Mouse (Mus musculus) gonadal fat pad, adult 2 months (tissue): Measurements from ENCODE around the gene Pdss2. TPM values are rescaled to one million over a fixed set of nuclear protein-coding genes. Genes with fewer than 3 reads are reported as not detected.

Source experiments
- DNase-seq: peaks from one replicate; pipeline ENCODE4 v3.0.0-alpha.2; 2012; ENCODE audit warnings: low read depth
- polyA plus RNA-seq: library from polyadenylated mRNA; depleted of rRNA; stranded (reverse); fragments of >200 nt; gene quantifications from 2 replicates; pipeline ENCODE4 v1.2.3, GENCODE M21; 2012

Pdss2 gene
- polyA plus RNA-seq, 1 experiment: 7.2 TPM

DNA sequence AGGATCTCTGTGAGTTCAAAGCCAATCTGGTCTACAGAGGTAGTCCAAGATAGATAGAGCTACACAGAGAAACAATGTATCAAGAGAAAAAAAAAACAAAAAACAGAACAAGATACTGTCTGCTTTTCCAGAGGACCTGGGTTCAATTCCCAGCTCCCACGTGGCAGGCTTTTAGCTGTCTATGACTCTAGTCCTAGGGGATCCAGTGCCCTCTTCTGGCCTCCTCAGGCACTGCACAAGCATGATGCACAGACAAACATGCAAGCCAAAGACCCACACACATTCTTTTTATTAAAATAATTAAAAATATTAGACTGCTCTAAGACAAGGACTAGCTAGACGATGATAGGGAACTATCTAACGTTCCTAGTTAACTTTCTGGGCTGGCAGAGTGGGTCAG, 214.5 kb downstream of the Pdss2 start:
- no peak for DNase-seq

DNA sequence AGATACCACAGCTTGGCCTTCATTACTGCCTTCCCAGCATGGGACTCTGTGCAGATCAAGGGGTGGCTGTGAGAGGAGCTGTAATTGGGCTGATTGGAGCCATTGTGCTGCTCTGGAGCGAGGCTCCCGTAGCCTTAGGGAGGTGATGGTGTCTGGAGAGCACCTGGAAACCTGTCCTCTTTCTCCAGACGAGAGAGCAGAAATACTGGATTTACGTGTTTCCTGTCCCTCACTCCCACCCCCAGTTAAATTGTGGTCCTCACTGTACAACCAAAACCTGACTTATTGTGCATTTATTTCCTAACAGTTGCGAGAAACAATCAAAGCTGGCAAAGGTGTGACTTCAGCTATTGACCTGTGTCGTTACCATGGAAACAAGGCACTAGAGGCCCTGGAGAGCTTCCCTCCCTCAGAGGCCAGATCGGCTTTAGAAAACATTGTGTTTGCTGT, 218.2 kb downstream of the Pdss2 start:
- no peak for DNase-seq

DNA sequence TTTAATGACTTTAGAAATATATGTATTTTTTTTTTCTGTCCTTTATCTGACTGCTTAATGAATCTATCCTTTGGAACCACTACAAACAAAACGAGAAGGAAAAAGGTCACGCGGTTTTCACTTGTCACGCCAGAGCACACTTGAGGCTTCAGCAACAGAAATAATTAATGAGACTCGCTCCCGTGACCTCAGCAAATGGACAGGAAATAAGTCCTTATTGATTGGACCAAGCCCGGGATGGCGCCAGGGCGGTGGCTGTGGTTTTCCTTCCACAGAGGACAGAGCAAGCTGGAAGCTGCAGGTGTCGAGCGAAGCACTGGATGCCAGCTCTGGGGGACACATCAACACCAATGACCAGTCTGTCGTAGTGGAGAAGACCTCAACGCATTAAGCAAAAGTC, 218.8 kb downstream of the Pdss2 start:
- DNase-seq: no peak

DNA sequence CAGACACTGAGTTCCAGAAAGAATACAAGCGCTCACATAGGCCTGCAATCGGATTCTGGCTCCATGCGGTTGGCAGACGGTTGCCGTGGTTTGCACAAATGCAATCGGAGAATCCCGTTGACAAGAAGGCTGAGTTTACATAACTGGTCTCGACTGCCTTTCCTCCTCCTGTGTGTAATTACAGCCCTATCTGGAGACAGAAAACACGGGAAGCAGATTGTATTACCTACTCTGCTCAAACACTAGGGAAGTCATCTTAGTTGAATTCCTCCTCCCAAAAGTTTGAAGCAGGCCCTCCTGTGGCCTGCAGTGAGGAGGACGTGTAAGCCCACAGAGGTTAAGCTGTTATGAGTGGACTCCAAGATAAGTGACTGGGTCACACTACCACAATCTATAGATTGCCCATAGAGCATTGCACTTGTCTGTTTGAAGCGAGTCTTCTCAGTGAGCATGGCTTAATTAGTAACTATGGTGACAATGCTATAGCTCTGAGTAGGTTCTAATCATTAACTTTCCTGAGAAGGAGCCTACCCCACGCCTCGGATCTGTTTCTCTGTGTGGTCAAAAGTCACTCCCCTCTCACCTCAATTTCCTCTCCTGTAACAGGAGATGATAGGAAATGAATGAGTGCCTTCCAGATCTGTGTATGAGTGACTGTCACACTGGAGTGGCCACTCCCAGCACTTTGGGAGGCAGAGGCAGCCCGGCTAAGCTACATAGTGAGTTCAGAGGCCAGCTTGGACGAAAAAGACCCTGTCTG, 219.9 kb downstream of the Pdss2 start:
- no peak for DNase-seq

DNA sequence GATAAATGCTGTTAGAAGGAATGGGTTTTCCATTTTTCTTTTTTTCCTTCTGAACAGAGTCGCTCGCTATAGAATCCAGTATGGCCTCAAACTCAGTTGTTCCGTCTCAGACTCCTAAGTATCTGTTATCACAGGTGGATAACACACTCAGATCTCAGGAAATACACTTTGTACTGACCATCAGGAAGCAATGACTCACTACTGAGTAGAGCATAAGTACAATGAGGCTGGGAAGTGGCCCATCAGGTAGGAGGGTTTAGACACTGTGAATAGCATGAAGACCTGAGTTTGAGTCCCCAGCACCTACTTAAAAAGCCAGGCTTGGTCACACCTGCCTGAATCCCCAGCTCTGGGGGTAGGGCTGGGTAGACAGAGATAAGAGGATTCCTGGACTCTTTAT, 227.4 kb downstream of the Pdss2 start:
- no peak for DNase-seq

DNA sequence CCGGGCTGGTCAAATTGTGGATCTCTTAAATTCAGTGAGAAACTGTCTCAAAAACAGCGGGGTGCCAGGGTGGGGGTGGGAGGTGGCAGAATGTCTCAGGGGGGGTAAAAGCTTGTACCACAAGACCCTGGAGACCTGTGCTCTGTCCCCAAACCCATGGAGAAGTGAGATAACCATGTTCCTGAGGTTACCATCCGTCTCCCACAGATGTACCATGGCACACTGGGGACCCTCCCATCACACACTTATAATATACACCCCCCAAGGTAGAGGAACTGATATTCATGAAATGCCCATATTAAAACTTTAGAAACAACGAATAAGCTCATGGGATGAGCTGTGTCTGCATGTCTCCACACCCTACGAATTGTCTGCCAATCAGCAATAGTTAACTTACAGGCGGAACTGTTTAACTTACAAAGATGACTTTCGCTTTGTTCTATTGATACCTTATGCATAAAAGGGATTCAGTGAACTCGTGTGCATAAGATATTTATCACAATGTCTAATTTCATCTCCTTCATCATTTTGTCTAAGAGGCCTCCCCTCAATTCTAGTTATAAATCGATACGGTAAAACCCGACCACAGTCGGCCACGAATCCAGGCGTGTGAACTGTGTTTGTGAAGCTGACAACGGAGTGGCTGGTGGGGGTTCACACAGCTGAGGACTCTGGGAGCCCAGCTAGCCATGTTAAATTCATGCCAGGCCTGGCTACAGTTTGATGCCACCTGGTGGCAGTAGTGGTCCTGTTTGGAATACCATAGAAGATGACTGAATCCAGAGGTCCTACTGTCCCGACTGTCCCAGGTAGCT, 230.8 kb downstream of the Pdss2 start:
- no peak for DNase-seq

DNA sequence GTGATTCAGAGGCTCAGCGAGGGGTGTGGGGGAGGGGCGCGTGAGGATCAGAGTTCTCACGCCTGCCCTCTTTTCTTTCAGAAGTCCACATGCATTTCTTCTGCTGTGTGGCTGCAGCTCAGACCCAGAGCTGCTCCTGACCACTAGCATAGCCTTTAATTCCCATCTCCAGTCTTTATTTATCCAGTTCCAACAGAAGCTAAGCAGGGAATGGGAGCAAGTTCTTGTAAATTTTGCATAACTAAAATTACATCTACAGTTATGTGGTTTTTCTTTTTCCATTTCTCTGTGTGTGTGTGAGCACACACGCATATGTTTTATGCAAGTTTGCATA, 231.3 kb downstream of the Pdss2 start:
- no peak for DNase-seq

DNA sequence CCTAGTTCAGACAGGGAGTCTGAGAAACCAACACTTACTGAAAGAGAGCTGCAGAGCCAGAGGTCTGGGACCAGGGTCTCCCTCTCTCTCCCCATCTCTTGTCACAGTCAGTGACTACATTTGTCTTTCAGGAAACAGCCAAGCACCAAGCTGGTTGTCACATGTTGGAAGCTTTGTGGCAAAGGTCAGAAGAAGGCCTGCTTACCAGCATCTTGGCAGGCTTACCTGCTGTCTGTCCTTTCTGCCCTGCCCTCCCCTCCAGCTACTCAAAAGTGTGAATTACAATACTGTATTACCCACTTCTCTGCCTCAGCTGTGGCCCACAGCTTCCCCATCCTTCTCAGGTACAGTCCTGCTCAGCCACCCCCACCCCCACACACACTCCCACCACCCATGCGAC, 232.9 kb downstream of the Pdss2 start:
- DNase-seq: no peak

DNA sequence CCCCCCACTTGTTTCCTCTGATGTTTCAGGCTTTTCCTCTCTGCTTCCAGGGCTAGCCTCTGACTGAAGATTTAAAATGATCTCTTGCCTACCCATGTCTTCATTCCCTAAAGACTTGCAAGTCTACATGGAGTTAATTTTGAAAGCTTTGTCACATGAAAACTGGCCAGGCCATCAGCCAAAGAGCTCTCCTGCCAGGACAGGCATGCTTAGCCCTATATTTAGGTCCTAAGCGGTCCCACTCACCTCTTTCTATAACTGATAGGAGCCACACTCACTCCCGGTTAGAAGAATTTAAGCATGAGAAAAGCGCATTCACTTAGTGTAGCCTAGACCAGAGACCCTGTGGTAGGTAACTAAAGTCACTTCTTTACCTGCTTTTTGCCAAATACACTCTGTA, 233.4 kb downstream of the Pdss2 start:
- no peak for DNase-seq

DNA sequence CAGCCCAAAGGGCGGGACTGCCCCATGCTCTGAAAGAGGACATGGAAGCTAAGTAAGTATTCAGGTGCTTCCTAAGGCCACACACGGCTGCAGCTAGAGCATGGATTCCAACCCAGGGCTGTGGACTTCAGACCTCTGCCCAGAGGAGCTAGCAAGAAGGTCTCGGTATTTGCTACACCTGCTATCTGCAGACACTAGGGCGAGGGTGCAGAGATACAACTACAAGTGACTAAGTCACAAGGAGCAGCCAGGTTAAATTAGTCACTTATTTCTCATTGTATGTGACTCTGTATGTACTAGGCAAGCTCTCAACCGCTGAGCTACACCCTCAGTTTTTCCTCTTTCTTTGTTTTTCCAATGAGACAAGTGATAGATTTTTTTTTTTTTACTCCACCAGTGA, 241.5 kb downstream of the Pdss2 start:
- no peak for DNase-seq

DNA sequence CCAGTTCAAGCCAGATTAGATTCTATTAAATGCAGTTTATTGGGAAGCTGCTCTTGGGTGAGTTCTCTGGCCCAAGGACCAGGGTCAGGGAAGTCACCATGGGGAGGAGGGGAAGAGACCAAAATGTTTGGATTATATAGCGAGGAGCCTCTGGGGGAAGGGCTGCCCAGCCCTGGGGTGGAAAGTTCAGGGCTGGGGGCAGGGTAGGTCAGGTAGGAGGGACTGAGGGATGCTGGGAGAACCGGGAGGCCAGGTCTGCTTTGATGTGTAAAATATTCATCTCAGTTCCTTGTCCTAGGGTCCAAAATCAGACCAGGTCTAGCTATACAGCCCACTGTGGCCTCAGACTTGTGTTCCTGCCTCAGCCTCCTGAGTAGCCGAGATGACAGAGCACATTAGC, 241.9 kb downstream of the Pdss2 start:
- DNase-seq: no peak

DNA sequence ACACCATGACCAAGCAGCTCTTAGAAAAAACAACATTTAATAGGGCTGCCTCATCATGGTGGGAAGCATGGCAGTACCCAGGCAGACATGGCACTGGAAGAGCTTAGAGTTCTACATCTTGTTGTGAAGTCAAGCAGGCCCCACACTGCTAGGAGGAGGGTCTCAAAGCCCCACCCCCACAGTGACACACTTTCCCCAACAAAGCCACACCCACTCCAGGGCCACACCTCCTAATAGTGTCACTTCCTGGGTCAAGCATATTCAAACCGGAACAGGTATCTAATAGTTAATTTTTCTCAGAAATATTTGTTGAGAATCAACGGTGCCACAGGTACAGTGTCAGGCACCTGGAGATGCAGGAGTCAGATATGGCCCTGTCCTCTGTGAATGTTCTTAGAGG, 244.9 kb downstream of the Pdss2 start:
- DNase-seq: no peak

DNA sequence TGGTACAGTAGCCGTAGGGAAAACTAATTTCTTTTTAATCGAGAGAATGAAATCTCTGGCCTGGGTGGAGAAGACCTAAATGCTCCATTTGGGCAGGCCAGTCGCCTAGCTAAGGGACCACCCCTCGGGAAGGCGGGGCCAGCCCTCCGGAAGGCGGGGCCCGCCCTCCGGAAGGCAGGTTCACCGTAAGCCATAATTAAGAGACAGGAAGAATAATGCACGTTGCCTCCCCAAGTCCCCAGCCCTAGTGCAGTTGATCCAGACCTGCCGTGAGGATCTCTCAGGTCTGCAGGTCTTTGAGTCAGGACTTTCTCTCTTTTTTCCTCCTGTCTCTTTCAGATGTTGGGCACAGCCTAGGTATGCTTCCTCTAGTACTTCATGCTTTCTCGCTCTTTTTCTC, 246.4 kb downstream of the Pdss2 start:
- DNase-seq: no peak

DNA sequence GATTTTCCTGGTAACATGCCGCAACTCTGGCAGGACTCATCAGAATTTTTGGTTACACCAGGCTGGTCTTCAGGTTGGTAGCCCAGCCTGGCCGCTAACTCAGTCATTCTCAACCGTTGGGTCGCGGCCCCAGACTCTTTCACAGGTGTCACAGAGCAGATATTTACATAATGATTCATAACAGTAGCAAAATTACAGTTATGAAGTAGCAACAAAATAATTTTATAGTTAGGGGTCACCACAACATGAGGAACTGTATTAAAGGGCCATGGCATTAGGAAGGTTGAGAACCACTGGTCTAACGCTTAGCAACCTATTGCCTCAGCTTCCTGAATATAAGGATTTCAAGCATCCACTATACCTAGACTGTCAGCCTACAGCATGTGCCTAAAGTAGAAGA, 247.0 kb downstream of the Pdss2 start:
- no peak for DNase-seq

DNA sequence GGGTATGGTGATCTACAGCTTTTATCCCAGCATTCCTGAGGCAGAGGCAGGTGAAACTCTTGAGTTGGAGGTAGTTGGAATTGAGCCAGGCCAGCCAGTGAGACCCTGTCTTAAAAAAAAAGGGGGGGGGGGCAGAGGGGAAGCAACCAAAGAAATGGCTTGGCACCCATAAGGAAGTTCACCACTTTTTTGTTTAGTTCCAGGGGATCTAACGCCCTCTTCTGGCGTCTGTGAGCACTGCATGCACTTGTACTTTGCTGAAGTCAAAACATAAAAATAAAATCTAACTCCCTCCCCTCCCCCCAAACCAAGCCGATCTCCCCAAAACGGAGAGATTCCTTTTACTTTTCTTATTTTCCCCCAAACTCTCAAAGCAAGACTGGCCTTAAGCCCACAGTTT, 254.1 kb downstream of the Pdss2 start:
- DNase-seq: no peak

DNA sequence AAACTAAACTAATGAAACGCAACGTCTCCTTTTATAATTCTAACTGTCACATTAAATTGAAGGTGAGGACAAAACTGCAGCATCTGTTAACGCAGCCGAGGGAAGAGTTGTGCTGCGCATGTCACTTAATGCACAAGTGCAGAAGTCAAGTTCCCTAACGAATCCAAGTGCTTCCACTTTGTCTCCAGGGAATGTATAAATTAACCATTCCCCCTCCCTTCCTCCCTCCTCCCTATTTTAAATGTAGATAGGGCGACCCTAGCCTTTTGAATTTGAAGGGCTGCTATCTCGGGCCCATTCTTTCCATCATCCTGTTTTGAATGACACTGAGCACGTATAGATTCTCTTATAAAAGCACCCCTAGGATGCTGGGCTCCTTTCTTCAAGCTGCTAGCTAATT, 256.2 kb downstream of the Pdss2 start:
- DNase-seq: no peak

DNA sequence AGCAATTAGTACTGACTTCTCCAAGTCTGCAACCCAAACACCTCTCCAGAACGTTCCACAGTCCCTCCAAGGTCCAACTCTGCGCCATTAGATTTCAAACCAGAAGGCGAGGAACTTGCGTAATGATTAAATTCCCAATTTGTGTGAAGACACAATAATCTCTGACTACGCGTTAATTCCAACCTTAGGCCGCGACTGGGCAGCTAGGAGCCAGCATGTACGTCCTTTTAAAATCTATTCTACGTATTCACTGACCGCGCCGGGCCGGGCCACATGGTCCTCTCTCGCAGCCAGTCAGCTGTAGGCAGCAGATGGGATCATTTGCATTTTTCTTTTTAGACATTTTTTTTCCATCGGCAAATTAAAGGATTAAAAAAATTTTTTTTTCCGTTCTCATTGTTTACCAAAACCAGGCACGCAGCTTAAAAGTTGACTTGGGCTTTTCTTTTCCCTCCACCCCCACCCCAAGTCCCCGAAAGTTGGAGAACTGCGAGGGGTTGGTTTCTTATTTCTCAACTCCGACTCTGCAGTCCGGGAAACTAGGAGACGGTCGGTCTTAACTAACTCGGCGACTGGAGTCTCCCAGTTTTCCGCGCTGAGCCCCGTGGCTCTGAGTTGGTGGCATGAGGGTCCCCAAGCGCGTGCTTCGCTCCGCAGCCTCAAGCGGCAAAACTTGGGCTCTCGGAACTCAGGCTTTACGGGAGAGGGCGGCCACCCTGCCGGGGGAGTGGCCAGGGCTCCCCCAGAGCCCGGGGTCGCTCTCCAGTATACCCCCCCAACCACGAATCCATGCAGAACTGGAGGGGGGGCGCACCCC, 256.8 kb downstream of the Pdss2 start:
- no peak for DNase-seq

DNA sequence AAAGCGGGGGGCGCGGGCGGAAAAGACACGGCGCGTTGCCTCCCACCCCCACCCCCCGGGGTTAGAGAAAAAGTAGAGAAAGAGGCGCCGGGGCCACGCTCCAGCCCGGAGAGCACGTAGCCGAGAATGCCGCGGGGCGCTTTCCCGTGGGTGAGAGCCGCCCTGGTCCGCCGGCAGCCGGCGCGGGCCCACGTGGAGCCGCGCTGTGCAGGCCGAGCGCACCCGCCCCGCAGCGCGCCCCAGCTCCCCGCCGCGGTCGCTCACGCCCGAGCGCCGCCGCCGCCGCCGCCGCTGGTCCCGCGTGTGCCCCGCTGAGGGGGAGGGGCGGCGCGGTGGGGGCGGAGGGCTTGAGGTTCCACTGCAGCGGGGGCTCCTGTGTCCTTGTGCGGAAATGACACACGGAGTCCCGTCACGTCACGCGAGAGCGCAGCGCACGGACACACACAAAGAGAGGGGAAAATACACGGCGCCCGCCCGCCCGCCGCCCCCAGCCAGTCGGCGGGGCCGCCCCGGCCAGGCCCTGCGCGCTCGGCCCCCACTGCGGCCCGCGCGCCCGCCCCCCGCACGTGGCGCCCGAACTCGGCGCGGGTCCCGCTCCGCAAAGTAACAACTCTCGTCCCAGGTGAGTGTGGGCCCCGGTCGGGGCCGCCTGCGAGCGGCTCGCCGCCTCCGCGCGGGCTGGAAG, 257.6 kb downstream of the Pdss2 start, which contains the start of gene Bend3:
Gene Bend3, plus strand, starts transcription at position 81 of the 685 bp plus-strand sequence.
- DNase-seq: no peak

DNA sequence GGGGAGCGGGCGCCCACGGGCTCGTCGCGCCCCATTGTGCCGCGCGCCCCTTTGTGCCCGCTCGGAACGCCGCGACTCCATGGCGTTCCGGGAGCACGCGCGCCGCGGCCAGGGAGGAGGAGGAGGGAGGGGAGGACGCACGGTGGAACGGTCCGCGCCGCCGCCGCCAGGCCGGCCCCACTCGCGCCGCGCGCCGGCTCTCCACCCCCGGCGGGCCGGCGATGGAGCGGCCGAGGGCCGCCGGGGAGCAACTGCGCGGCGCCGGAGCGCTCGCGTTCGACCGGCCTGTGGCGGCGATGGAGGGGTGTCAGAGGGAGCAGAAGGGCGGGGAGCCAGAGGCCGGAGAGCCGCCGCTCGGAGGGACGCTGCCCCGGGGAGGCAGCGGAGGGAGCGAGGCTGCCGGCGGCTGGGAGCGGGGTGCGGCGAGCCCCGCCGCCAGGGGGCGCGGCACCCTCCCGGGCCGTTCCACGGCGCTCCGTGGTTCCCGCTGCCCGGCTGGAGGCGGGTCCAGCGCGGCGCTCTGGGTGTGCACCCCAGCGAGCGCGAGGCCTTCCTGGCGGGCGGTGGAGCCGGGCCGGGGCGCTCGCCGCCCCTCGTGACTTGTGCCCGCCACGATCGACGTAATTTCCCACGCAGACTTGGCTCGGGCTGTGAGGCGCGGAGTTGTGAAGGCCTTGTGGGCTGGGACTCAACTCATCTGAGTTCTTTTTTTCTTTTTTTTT, 258.3 kb downstream of the Pdss2 start:
- no peak for DNase-seq

DNA sequence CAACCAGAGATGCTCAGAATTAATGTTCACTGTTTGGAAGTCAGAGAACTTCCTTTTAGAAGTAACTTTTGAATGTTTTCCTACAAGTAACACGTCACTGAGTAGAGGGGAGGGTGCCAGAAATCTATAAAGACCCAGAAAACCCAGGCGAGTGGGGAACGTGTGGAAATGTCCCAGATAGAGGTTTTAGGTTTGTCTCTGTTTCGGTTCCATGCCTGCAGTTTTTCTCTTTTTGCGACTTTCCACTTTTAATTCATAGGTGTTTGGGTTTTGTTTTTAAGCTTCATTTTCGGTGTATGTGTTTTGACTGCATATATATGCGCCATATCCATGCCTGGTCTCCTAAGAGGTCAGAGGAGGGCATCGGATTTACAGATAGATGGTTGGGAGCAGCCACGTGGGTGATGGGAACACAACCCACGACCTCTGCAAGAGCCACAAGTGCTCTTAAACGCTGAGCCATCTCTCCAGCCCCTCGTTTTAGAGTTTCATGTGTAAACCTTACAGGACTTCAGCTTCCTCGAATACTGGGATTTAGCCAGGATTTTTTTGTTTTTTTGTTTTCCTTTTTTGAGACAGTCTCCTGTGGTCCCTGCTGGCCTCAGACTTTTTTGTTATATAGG, 259.1 kb downstream of the Pdss2 start:
- no peak for DNase-seq

DNA sequence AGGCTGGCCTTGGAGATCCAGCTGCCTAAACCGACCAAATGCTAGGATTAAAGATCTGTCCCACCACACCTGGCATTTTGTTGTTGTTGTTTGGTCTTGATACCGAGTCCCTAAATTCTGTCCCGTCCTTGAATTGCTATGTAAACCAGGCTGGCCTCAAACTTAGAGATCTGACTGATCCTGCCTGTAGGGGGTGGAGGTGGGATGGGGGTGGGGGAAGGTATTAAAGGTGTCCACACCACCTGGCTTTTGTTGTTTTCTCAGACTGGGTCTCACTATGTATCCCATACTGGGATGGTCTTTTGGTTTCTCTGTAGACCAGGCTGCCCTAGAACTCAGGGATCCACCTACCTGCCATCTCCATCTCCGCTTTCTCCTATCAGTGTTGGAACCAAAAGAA, 259.9 kb downstream of the Pdss2 start:
- no peak for DNase-seq
